Mouse (Mus musculus): ENCODE data around the gene 1110032A03Rik. TPM values are rescaled to one million over a fixed set of nuclear protein-coding genes. Genes with fewer than 3 reads are reported as not detected.
A peak's percentile ranks its signal among the peaks of the same experiment; 100 is the strongest.

Gene 1110032A03Rik
- total and polyA plus RNA-seq, 3 experiments, result 7.1 to 12.8 TPM; not detected in 1

DNA sequence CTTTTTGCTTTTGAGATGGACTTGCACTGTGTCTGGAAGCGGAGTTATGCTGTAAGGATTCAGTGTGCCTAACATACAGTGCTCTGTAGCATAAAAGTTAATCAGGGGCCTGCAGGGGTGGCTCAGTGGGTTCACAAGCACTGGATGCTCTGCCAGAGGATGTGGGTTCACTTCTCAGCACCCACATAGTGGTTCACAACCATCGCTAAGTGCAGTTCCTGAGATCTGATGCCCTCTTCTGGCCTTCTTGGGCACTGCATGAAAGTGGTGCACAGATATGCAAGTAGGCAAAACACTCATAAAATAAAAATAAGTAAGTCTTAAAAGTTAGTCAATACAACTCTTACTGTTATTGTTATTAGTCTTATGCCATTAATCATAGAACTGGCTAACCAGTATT is 6.8 kb upstream of the 1110032A03Rik start:
- no peak overlapping the region for H3K9ac ChIP-seq (ENCODE audit: control insufficient read depth, low read depth, low read length, poor library complexity, severe bottlenecking)
- no peaks in the 10 kb centered on the region for H3K9me3 ChIP-seq (replicated peaks; ENCODE audit: insufficient read depth, low read length)
- peak; percentile 79 for DNase-seq (ENCODE audit: low read depth, low spot score)
- H3K27me3 ChIP-seq (ENCODE audit: control insufficient read depth in 1 of 2, insufficient read depth in 2 of 2, low read length in 2 of 2), result no peaks in the 10 kb centered on the region
- no peak overlapping the region for H3K27ac ChIP-seq (ENCODE audit: control insufficient read depth, low read depth, low read length)
- H3K4me1 ChIP-seq (ENCODE audit: control insufficient read depth in 1 of 2, insufficient read depth in 2 of 2, low read length in 2 of 2), result no peaks in the 10 kb centered on the region
- no peak overlapping the region for H3K4me3 ChIP-seq (ENCODE audit: control insufficient read depth in 1 of 2, insufficient read depth in 1 of 2, low read depth in 2 of 2, low read length in 2 of 2)
- no peaks in the 10 kb centered on the region for H3K79me2 ChIP-seq (ENCODE audit: control insufficient read depth, insufficient read depth, low read length, poor library complexity)
- no peaks in the 10 kb centered on the region for H3K36me3 ChIP-seq (ENCODE audit: control insufficient read depth in 1 of 2, insufficient read depth in 2 of 2, low read length in 2 of 2)
- TF ChIP-seq UBTF (IDR thresholded peaks at IDR 0.05; ENCODE audit: borderline replicate concordance, insufficient read depth, low read depth, low read length), result no peak
- TF ChIP-seq ZNF384 (IDR thresholded peaks at IDR 0.05; ENCODE audit: low read depth, low read length), result no peak
- no peak; the same call in 1 of the 2 replicates for TF ChIP-seq ZC3H11A (IDR thresholded peaks at IDR 0.05; ENCODE audit: low read depth, low read length)
- peak; percentile 62 to 71 (median 69) for TF ChIP-seq CTCF (IDR thresholded peaks at IDR 0.05 in 2 of 3, conservative IDR thresholded peaks at IDR 0.05 in 1 of 3; ENCODE audit: control insufficient read depth in 1 of 3, insufficient read depth in 1 of 3, low read depth in 2 of 3, low read length in 3 of 3, poor library complexity in 1 of 3, severe bottlenecking in 1 of 3)
- no peak for TF ChIP-seq MYB (IDR thresholded peaks at IDR 0.05; ENCODE audit: low read depth, low read length)
- TF ChIP-seq SMC3 (IDR thresholded peaks at IDR 0.05; ENCODE audit: low read depth, low read length), result peak; percentile 50; the same call in 1 of the 2 replicates
- no peak for TF ChIP-seq SIN3A (IDR thresholded peaks at IDR 0.05; ENCODE audit: low read length)
- peak; percentile 35 for TF ChIP-seq RAD21 (IDR thresholded peaks at IDR 0.05; ENCODE audit: low read depth, low read length)
- TF ChIP-seq USF2 (IDR thresholded peaks at IDR 0.05; ENCODE audit: borderline replicate concordance in 1 of 2, insufficient read depth in 1 of 2, low read depth in 1 of 2, low read length in 2 of 2), result no peak

DNA sequence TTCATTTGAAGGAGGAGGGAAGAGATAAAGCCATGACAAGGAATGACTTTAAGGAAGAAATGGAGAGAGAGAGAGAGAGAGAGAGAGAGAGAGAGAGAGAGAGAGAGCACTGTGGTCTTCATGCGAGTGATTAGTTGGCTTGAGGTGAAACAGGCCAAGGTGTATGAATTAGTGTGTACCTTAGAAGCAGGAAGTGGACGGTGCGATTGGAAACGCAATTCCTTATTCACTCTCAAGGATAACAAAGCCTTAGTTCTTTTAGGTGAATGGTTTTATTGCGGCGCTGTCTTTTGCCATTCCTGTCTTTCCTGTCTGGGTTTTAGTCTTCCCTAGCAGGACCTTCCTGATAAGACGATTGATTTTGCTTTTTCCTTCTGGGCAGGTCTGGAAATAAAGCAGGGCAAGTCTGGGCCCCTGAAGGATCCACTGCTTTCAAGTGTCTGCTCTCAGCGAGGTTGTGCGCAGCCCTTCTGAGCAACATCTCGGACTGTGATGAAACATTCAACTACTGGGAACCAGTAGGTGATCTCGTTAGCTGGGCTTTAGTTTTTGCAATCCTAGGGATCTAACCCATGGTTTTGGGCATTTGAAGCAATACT is 941 bp upstream of the 1110032A03Rik start:
- peak; percentile 26 for DNase-seq (ENCODE audit: low read depth, low spot score)

DNA sequence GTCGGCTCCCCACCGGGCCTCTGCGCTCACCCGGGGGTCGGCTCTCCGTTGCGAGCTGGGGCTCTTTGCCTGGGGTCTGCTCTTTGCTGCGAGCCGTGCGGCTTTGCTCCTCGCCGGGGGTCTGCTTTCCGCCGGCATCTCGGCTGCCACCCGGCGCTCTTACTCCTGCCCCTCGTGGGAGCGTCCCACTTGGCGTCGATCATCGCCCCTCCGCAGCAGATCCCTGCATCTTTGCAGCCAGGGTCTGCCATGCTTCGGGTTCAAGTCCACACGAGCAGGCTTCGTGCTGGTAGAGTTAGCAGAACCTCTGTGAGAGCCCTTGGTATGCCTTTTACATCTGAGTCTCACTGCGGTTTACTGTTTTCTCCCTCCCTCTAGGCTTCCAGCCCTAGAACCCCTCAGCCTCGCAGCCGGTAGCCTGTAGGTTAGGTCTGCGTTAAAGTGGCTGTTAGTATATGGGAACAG is 374 bp upstream of the 1110032A03Rik start:
- H3K27ac ChIP-seq (ENCODE audit: control insufficient read depth, low read depth, low read length), result peak overlapping the region; percentile 37
- H3K9me3 ChIP-seq (replicated peaks; ENCODE audit: insufficient read depth, low read length), result no peaks in the 10 kb centered on the region
- H3K36me3 ChIP-seq (ENCODE audit: control insufficient read depth in 1 of 2, insufficient read depth in 2 of 2, low read length in 2 of 2), result peaks cover 0 to 15% of the 10 kb centered on the region in 2 experiments; a peak in 2 of 4 replicates
- 0 out of 2 replicates have a peak, but pooled peaks have one; percentile 20 for TF ChIP-seq MXI1 (IDR thresholded peaks at IDR 0.05; ENCODE audit: low read depth, low read length)
- TF ChIP-seq MAZ (IDR thresholded peaks at IDR 0.05; ENCODE audit: low read depth, low read length), result no peak
- peaks cover 0 to 12% of the 10 kb centered on the region in 2 experiments; a peak in 3 of 4 replicates for H3K4me1 ChIP-seq (ENCODE audit: control insufficient read depth in 1 of 2, insufficient read depth in 2 of 2, low read length in 2 of 2)
- peak overlapping the region; percentile 88 for H3K9ac ChIP-seq (ENCODE audit: control insufficient read depth, low read depth, low read length, poor library complexity, severe bottlenecking)
- H3K79me2 ChIP-seq (ENCODE audit: control insufficient read depth, insufficient read depth, low read length, poor library complexity), result peaks cover 10% of the 10 kb centered on the region
- H3K27me3 ChIP-seq (ENCODE audit: control insufficient read depth in 1 of 2, insufficient read depth in 2 of 2, low read length in 2 of 2), result no peaks in the 10 kb centered on the region
- peak; percentile 59 for DNase-seq (ENCODE audit: low read depth, low spot score)
- peak overlapping the region; percentile 55 to 95 for H3K4me3 ChIP-seq (ENCODE audit: control insufficient read depth in 1 of 2, insufficient read depth in 1 of 2, low read depth in 2 of 2, low read length in 2 of 2)

More for the DNA sequence above, 941 bp upstream of the 1110032A03Rik start:
- Histone ChIP-seq H3K4me3 (ENCODE audit: control insufficient read depth in 1 of 2, insufficient read depth in 1 of 2, low read depth in 2 of 2, low read length in 2 of 2) (peak overlapping the region; percentile 55 to 95), H3K27ac (ENCODE audit: control insufficient read depth, low read depth, low read length) (no peak overlapping the region; the same call in 1 of the 2 replicates), H3K79me2 (ENCODE audit: control insufficient read depth, insufficient read depth, low read length, poor library complexity) (peaks cover 10% of the 10 kb centered on the region), H3K36me3 (ENCODE audit: control insufficient read depth in 1 of 2, insufficient read depth in 2 of 2, low read length in 2 of 2) (peaks cover 0 to 15% of the 10 kb centered on the region in 2 experiments; a peak in 2 of 4 replicates), H3K4me1 (ENCODE audit: control insufficient read depth in 1 of 2, insufficient read depth in 2 of 2, low read length in 2 of 2) (peaks cover 0 to 12% of the 10 kb centered on the region in 2 experiments; a peak in 3 of 4 replicates), H3K9me3 (replicated peaks; ENCODE audit: insufficient read depth, low read length) (no peaks in the 10 kb centered on the region), H3K27me3 (ENCODE audit: control insufficient read depth in 1 of 2, insufficient read depth in 2 of 2, low read length in 2 of 2) (no peaks in the 10 kb centered on the region), H3K9ac (ENCODE audit: control insufficient read depth, low read depth, low read length, poor library complexity, severe bottlenecking) (peak overlapping the region; percentile 88)
- TF ChIP-seq TBP (IDR thresholded peaks at IDR 0.05; ENCODE audit: low read depth, low read length) (no peak), MXI1 (IDR thresholded peaks at IDR 0.05; ENCODE audit: low read depth, low read length) (0 out of 2 replicates have a peak, but pooled peaks have one; percentile 16)
